Mouse (Mus musculus) v-Abl transformed pro-B cells (cell line): Measurements from ENCODE around the gene Serpinb9f.
"Not testable (repeated sequence)": the region's sequence is repeated elsewhere in the genome, so short reads cannot be mapped to it uniquely, and the experiment has no call there.

Experiments used
- in situ Hi-C, 2 experiments: fragments of 400-800 bp; cut with MboI; formaldehyde crosslinking; loops; one replicate each; pipeline ENCODE4 v1.15.1; 2025; ENCODE audit not compliant: unreplicated experiment in 2 of 2

The Serpinb9f gene

GRCm38 (mm10) chr13:33323777-33324176 is at the start of gene Serpinb9f:
Serpinb9f (plus strand) TSS chr13:33324077.
- in situ Hi-C loops: not testable (repeated sequence)

- in situ Hi-C loops: not testable (repeated sequence)
Observed at GRCm38 (mm10) chr13:33308631-33309030, 15.2 kb upstream of the Serpinb9f start.

GRCm38 (mm10) chr13:33356666-33357065 is 32.8 kb downstream of the Serpinb9f start:
- in situ Hi-C loops: not testable (repeated sequence)
